Mouse (Mus musculus): ENCODE measurements around the gene Rfx4. TPM values are rescaled to one million over a fixed set of nuclear protein-coding genes. Genes with fewer than 3 reads are reported as not detected.

Rfx4 gene
- polyA plus RNA-seq (2014; fragmentation: Nextera tagmentation; extraction: Ambion mirVana) = 0.17 and 0.19 TPM in 2 replicates

- WGBS = under 1% methylated on average over 24 of the region's 24 CpGs
- H3K27ac ChIP-seq (ENCODE audit: low read depth, low read length) = no peak within 1 kb of the TSS
- H3K4me2 ChIP-seq (replicated peaks; ENCODE audit: low read depth, low read length) = peak within 1 kb of the TSS; percentile 38
- ATAC-seq (ENCODE audit: low FRiP score, low TSS enrichment) = no peak
- H3K9ac ChIP-seq (ENCODE audit: low read depth, low read length) = no peak within 1 kb of the TSS; the same call in 1 of the 2 replicates
- no peaks in the 10 kb centered on the region for H3K9me3 ChIP-seq (ENCODE audit: control insufficient read depth, low read length)
- peak within 1 kb of the TSS; percentile 33 for H3K4me3 ChIP-seq (ENCODE audit: low read length)
- peaks cover 26% of the 10 kb centered on the region for H3K4me1 ChIP-seq (ENCODE audit: control insufficient read depth, insufficient read depth, low read length)
- H3K36me3 ChIP-seq (ENCODE audit: control insufficient read depth, insufficient read depth, low read length) = no peaks in the 10 kb centered on the region
- peaks cover 82% of the 10 kb centered on the region for H3K27me3 ChIP-seq (ENCODE audit: control insufficient read depth, insufficient read depth, low read length)
These were observed at the start of gene Rfx4 for GRCm38 (mm10) chr10:84755786-84756203. Rfx4 (plus strand) TSS chr10:84756062.

- no peak overlapping the region for H3K9ac ChIP-seq (ENCODE audit: low read depth, low read length)
- ATAC-seq (ENCODE audit: low FRiP score, low TSS enrichment) = no peak
- 43% methylated on average over 8 of the region's 8 CpGs for WGBS
- peaks cover 9% of the 10 kb centered on the region; the same call in 1 of the 2 replicates for H3K36me3 ChIP-seq (ENCODE audit: control insufficient read depth, insufficient read depth, low read length)
- no peak overlapping the region for H3K27ac ChIP-seq (ENCODE audit: low read depth, low read length)
- H3K27me3 ChIP-seq (ENCODE audit: control insufficient read depth, insufficient read depth, low read length) = no peaks in the 10 kb centered on the region
- no peak overlapping the region for H3K4me3 ChIP-seq (ENCODE audit: low read length)
- peaks cover 5% of the 10 kb centered on the region for H3K4me1 ChIP-seq (ENCODE audit: control insufficient read depth, insufficient read depth, low read length)
- H3K9me3 ChIP-seq (ENCODE audit: control insufficient read depth, low read length) = no peaks in the 10 kb centered on the region
- no peak overlapping the region for H3K4me2 ChIP-seq (replicated peaks; ENCODE audit: low read depth, low read length)
These were observed 49.3 kb upstream of the Rfx4 start for GRCm38 (mm10) chr10:84706543-84706942.

- Histone ChIP-seq H3K36me3 (ENCODE audit: control insufficient read depth, insufficient read depth, low read length) (peaks cover 3% of the 10 kb centered on the region; the same call in 1 of the 2 replicates), H3K4me1 (ENCODE audit: control insufficient read depth, insufficient read depth, low read length) (peaks cover 8% of the 10 kb centered on the region), H3K4me3 (ENCODE audit: low read length) (no peak overlapping the region), H3K27ac (ENCODE audit: low read depth, low read length) (no peak overlapping the region), H3K4me2 (replicated peaks; ENCODE audit: low read depth, low read length) (no peak overlapping the region), H3K27me3 (ENCODE audit: control insufficient read depth, insufficient read depth, low read length) (no peaks in the 10 kb centered on the region), H3K9ac (ENCODE audit: low read depth, low read length) (no peak overlapping the region), H3K9me3 (ENCODE audit: control insufficient read depth, low read length) (no peaks in the 10 kb centered on the region)
- no peak for ATAC-seq (ENCODE audit: low FRiP score, low TSS enrichment)
- 34% methylated on average over 6 of the region's 6 CpGs for WGBS
These were observed 48.6 kb upstream of the Rfx4 start for GRCm38 (mm10) chr10:84707226-84707625.

GRCm38 (mm10) chr10:84707752-84708530, 47.9 kb upstream of the Rfx4 start:
- Histone ChIP-seq H3K27me3 (ENCODE audit: control insufficient read depth, insufficient read depth, low read length) (no peaks in the 10 kb centered on the region), H3K4me1 (ENCODE audit: control insufficient read depth, insufficient read depth, low read length) (peaks cover 8% of the 10 kb centered on the region), H3K27ac (ENCODE audit: low read depth, low read length) (no peak overlapping the region), H3K4me2 (replicated peaks; ENCODE audit: low read depth, low read length) (no peak overlapping the region), H3K36me3 (ENCODE audit: control insufficient read depth, insufficient read depth, low read length) (peaks cover 2% of the 10 kb centered on the region; the same call in 1 of the 2 replicates), H3K9ac (ENCODE audit: low read depth, low read length) (no peak overlapping the region), H3K4me3 (ENCODE audit: low read length) (no peak overlapping the region), H3K9me3 (ENCODE audit: control insufficient read depth, low read length) (no peaks in the 10 kb centered on the region)
- no peak for ATAC-seq (ENCODE audit: low FRiP score, low TSS enrichment)
- 34% methylated on average over 14 of the region's 14 CpGs for WGBS

- no peak overlapping the region for H3K4me2 ChIP-seq (replicated peaks; ENCODE audit: low read depth, low read length)
- no peaks in the 10 kb centered on the region for H3K27me3 ChIP-seq (ENCODE audit: control insufficient read depth, insufficient read depth, low read length)
- ATAC-seq (ENCODE audit: low FRiP score, low TSS enrichment) = no peak
- H3K4me1 ChIP-seq (ENCODE audit: control insufficient read depth, insufficient read depth, low read length) = peaks cover 8% of the 10 kb centered on the region
- H3K4me3 ChIP-seq (ENCODE audit: low read length) = no peak overlapping the region
- 33% methylated on average over 4 of the region's 4 CpGs for WGBS
- peaks cover 5% of the 10 kb centered on the region; the same call in 1 of the 2 replicates for H3K36me3 ChIP-seq (ENCODE audit: control insufficient read depth, insufficient read depth, low read length)
- no peaks in the 10 kb centered on the region for H3K9me3 ChIP-seq (ENCODE audit: control insufficient read depth, low read length)
- no peak overlapping the region for H3K9ac ChIP-seq (ENCODE audit: low read depth, low read length)
- 0 out of 2 replicates have a peak overlapping the region, but pooled peaks have one; percentile 17 for H3K27ac ChIP-seq (ENCODE audit: low read depth, low read length)
These were observed 45.7 kb upstream of the Rfx4 start for GRCm38 (mm10) chr10:84710192-84710591.

GRCm38 (mm10) chr10:84710827-84711226, 45.0 kb upstream of the Rfx4 start:
- H3K36me3 ChIP-seq (ENCODE audit: control insufficient read depth, insufficient read depth, low read length) = peaks cover 9% of the 10 kb centered on the region; the same call in 1 of the 2 replicates
- H3K9ac ChIP-seq (ENCODE audit: low read depth, low read length) = no peak overlapping the region
- no peaks in the 10 kb centered on the region for H3K27me3 ChIP-seq (ENCODE audit: control insufficient read depth, insufficient read depth, low read length)
- H3K4me2 ChIP-seq (replicated peaks; ENCODE audit: low read depth, low read length) = no peak overlapping the region
- 33% methylated on average over 4 of the region's 4 CpGs for WGBS
- no peak overlapping the region; the same call in 1 of the 2 replicates for H3K27ac ChIP-seq (ENCODE audit: low read depth, low read length)
- no peak overlapping the region for H3K4me3 ChIP-seq (ENCODE audit: low read length)
- peak; percentile 73; the same call in 1 of the 2 replicates for ATAC-seq (ENCODE audit: low FRiP score, low TSS enrichment)
- peaks cover 8% of the 10 kb centered on the region for H3K4me1 ChIP-seq (ENCODE audit: control insufficient read depth, insufficient read depth, low read length)
- H3K9me3 ChIP-seq (ENCODE audit: control insufficient read depth, low read length) = no peaks in the 10 kb centered on the region

- H3K4me1 ChIP-seq (ENCODE audit: control insufficient read depth, insufficient read depth, low read length) = peaks cover 8% of the 10 kb centered on the region; the same call in 1 of the 2 replicates
- H3K9ac ChIP-seq (ENCODE audit: low read depth, low read length) = no peak overlapping the region
- H3K27ac ChIP-seq (ENCODE audit: low read depth, low read length) = no peak overlapping the region
- H3K4me2 ChIP-seq (replicated peaks; ENCODE audit: low read depth, low read length) = no peak overlapping the region
- H3K36me3 ChIP-seq (ENCODE audit: control insufficient read depth, insufficient read depth, low read length) = peaks cover 16% of the 10 kb centered on the region; the same call in 1 of the 2 replicates
- ATAC-seq (ENCODE audit: low FRiP score, low TSS enrichment) = no peak
- no peaks in the 10 kb centered on the region for H3K27me3 ChIP-seq (ENCODE audit: control insufficient read depth, insufficient read depth, low read length)
- no peaks in the 10 kb centered on the region for H3K9me3 ChIP-seq (ENCODE audit: control insufficient read depth, low read length)
- 70% methylated on average over 8 of the region's 8 CpGs for WGBS
- no peak overlapping the region for H3K4me3 ChIP-seq (ENCODE audit: low read length)
These were observed 44.4 kb upstream of the Rfx4 start for GRCm38 (mm10) chr10:84711479-84711878.

GRCm38 (mm10) chr10:84711940-84712339, 43.9 kb upstream of the Rfx4 start:
- Histone ChIP-seq H3K4me2 (replicated peaks; ENCODE audit: low read depth, low read length) (no peak overlapping the region), H3K27ac (ENCODE audit: low read depth, low read length) (no peak overlapping the region), H3K4me3 (ENCODE audit: low read length) (no peak overlapping the region), H3K9ac (ENCODE audit: low read depth, low read length) (no peak overlapping the region), H3K4me1 (ENCODE audit: control insufficient read depth, insufficient read depth, low read length) (peaks cover 8% of the 10 kb centered on the region; the same call in 1 of the 2 replicates), H3K9me3 (ENCODE audit: control insufficient read depth, low read length) (no peaks in the 10 kb centered on the region), H3K27me3 (ENCODE audit: control insufficient read depth, insufficient read depth, low read length) (no peaks in the 10 kb centered on the region), H3K36me3 (ENCODE audit: control insufficient read depth, insufficient read depth, low read length) (peaks cover 16% of the 10 kb centered on the region; the same call in 1 of the 2 replicates)
- WGBS = 75% methylated on average over 5 of the region's 5 CpGs
- ATAC-seq (ENCODE audit: low FRiP score, low TSS enrichment) = no peak

- 77% methylated on average over 6 of the region's 6 CpGs for WGBS
- H3K27ac ChIP-seq (ENCODE audit: low read depth, low read length) = peak overlapping the region; percentile 11; the same call in 1 of the 2 replicates
- no peak overlapping the region for H3K4me2 ChIP-seq (replicated peaks; ENCODE audit: low read depth, low read length)
- no peak overlapping the region for H3K4me3 ChIP-seq (ENCODE audit: low read length)
- H3K4me1 ChIP-seq (ENCODE audit: control insufficient read depth, insufficient read depth, low read length) = peaks cover 5% of the 10 kb centered on the region; the same call in 1 of the 2 replicates
- no peaks in the 10 kb centered on the region for H3K27me3 ChIP-seq (ENCODE audit: control insufficient read depth, insufficient read depth, low read length)
- H3K9me3 ChIP-seq (ENCODE audit: control insufficient read depth, low read length) = no peaks in the 10 kb centered on the region
- ATAC-seq (ENCODE audit: low FRiP score, low TSS enrichment) = no peak
- peaks cover 16% of the 10 kb centered on the region; the same call in 1 of the 2 replicates for H3K36me3 ChIP-seq (ENCODE audit: control insufficient read depth, insufficient read depth, low read length)
- H3K9ac ChIP-seq (ENCODE audit: low read depth, low read length) = no peak overlapping the region
These were observed 43.3 kb upstream of the Rfx4 start for GRCm38 (mm10) chr10:84712532-84712931.

All from kidney, embryonic 14.5 days (tissue).